Mouse (Mus musculus): ENCODE data around the gene Gm21992.

GRCm38 (mm10) chr19:4717281-4717680 lies 94.1 kb downstream of the Gm21992 start:
- TF ChIP-seq CTCF (IDR thresholded peaks at IDR 0.05; ENCODE audit: borderline replicate concordance, extremely low read depth, insufficient read depth, insufficient read length) (no peak), POLR2A (IDR thresholded peaks at IDR 0.05; ENCODE audit: borderline replicate concordance, extremely low read depth, insufficient read depth, insufficient read length, poor library complexity, severe bottlenecking) (no peak)

Data from brain, embryonic 14.5 days (tissue).